Mouse (Mus musculus) megakaryocyte, embryonic 14.5 days (primary cell): ENCODE measurements at regions not wholly inside any gene's neighbourhood (a gene's known extent, or its start where the extent isn't known, plus 50 kb on each side); places are given as distances from the start of the nearest gene placed in this dataset.

Source experiments
- H3K27me3 ChIP-seq: replicated peaks from 2 replicates; pipeline ENCODE3; 2012; ENCODE audit warnings: inconsistent platforms
- H3K36me3 ChIP-seq: replicated peaks from 2 replicates; pipeline ENCODE3; 2012; ENCODE audit warnings: low read length, inconsistent platforms, mixed read lengths
- H3K4me1 ChIP-seq: 2 replicates; pipeline ENCODE4 v1.6.1; 2012; ENCODE audit warnings: inconsistent platforms
- H3K4me3 ChIP-seq: replicated peaks from 2 replicates; pipeline ENCODE3; 2012; ENCODE audit warnings: moderate library complexity, mild to moderate bottlenecking, inconsistent platforms
- H3K9me3 ChIP-seq: 2 replicates; pipeline ENCODE4 v1.6.1; 2012; ENCODE audit warnings: inconsistent platforms
- FLI1 ChIP-seq: IDR thresholded peaks from 2 replicates; pipeline ENCODE4 v1.6.1; 2012; ENCODE audit warnings: low read length, inconsistent platforms, mixed read lengths
- GATA1 ChIP-seq: IDR thresholded peaks from 3 replicates; pipeline ENCODE4 v1.6.1; 2012; ENCODE audit warnings: mixed read lengths, low read length, inconsistent platforms, borderline replicate concordance

GRCm38 (mm10) chr1:189068204-189068603, 60.6 kb upstream of the Kctd3 start:
- no peaks in the 10 kb centered on the region for H3K27me3 ChIP-seq
- 0 out of 2 replicates have a peak, but pooled peaks cover 7% of the 10 kb centered on the region for H3K9me3 ChIP-seq
- H3K4me1 ChIP-seq: no peaks in the 10 kb centered on the region
- TF ChIP-seq GATA1: no peak
- no peak for TF ChIP-seq FLI1
- H3K4me3 ChIP-seq: no peak overlapping the region
- H3K36me3 ChIP-seq: no peaks in the 10 kb centered on the region

- no peaks in the 10 kb centered on the region for H3K36me3 ChIP-seq
- no peak for TF ChIP-seq GATA1
- no peak for TF ChIP-seq FLI1
- 0 out of 2 replicates have a peak, but pooled peaks cover 7% of the 10 kb centered on the region for H3K9me3 ChIP-seq
- H3K27me3 ChIP-seq: no peaks in the 10 kb centered on the region
- no peak overlapping the region for H3K4me3 ChIP-seq
- no peaks in the 10 kb centered on the region for H3K4me1 ChIP-seq
Observed at GRCm38 (mm10) chr1:189067204-189067960, 59.7 kb upstream of the Kctd3 start.

DNA sequence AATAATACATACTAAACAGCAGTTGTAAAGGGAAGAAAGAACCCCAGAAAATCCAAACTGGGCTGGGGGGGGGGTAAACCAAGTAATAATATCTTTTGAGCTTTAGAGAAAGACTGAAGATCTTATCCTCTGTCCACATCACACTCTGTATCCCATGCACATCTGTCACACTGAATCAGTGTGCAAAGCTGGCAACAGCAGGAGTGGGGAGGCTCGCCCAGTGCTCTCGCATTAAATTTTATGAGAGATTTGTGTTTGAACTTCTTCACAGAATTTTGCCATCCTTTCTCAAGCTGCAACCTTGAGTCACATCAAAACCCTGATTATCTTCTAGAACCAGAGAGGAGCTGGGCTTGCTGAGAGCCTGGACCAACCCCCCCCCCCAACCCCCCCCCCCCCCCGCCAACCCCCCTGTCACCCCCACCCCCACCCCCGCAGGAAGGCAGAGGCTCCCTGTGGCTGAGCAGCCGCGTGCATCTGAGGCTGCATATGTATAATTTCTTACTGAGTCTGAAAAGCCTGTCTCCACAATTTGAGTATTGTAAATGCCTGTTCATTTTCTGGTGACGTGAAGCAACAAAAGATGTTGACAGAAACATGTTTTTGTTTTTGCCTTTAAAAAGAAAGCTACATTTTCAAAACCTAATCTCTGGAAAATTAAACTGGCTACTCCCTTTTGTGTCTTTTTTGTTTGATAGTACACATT, 59.0 kb upstream of the Kctd3 start:
- no peak overlapping the region for H3K4me3 ChIP-seq
- H3K9me3 ChIP-seq: 0 out of 2 replicates have a peak, but pooled peaks cover 6% of the 10 kb centered on the region
- TF ChIP-seq FLI1 (no peak), GATA1 (no peak)
- H3K27me3 ChIP-seq: no peaks in the 10 kb centered on the region
- H3K4me1 ChIP-seq: no peaks in the 10 kb centered on the region
- H3K36me3 ChIP-seq: no peaks in the 10 kb centered on the region

DNA sequence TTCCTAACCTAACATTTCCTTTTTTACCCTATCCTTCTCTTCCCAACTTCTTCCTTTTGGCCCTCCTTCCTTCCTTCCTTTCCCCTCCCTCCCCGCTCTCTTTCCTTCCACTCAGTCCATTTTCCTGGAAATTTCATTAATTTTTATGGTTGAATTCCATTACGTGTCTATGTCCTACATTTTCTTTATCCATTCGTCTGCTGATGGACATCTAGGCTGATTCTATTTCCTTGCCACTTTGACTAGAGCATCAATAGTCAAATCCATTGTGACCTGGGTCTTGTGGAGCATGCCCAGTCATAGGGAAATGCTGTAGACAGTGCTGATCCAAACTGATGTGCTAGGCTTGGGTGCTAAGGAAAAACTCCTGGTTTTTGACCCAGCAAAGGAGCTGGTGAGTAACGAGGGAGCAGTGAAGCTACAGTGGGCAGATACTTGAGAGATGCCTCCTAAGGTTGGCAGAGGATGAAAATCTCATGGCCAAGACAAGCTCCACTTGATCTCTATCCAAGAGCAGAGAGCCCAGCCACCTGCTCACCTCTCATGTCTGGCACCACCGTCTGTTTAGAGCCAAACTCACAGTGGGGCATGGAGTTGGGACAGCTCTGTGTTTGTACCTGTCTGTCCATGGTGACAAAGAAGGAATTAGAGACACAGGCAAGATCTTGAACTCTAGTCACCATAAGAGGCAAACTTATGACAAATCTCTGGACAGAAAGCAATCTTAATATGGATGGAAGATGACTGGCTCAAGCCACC, 57.7 kb upstream of the Kctd3 start:
- Histone ChIP-seq H3K9me3 (0 out of 2 replicates have a peak, but pooled peaks cover 3% of the 10 kb centered on the region), H3K36me3 (no peaks in the 10 kb centered on the region), H3K4me3 (no peak overlapping the region), H3K4me1 (no peaks in the 10 kb centered on the region), H3K27me3 (no peaks in the 10 kb centered on the region)
- TF ChIP-seq FLI1: no peak
- no peak for TF ChIP-seq GATA1

DNA sequence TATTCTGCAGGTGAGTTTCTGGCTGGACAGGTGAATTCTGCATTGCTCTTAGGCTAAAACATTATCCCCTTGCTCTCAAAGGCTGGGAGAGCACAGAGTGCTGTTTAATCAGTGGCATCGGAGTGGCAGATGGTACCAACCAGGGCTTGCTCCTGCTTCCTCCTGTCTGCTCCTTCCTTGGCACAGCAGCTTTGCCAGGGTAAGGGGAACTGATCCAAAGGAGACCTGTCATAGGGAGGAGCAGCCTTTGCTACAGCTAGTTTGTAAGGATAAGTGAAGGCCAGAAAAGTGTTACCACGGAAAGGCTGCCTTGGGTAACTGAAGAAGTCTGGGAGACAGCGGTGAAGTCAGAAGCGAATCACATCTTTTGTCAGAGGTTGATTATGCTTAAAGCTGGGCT, 57.0 kb upstream of the Kctd3 start:
- no peaks in the 10 kb centered on the region for H3K4me1 ChIP-seq
- H3K9me3 ChIP-seq: no peaks in the 10 kb centered on the region
- no peak overlapping the region for H3K4me3 ChIP-seq
- no peaks in the 10 kb centered on the region for H3K27me3 ChIP-seq
- TF ChIP-seq FLI1 (no peak), GATA1 (no peak)
- no peaks in the 10 kb centered on the region for H3K36me3 ChIP-seq

- Histone ChIP-seq H3K36me3 (no peaks in the 10 kb centered on the region), H3K9me3 (no peaks in the 10 kb centered on the region), H3K4me1 (no peaks in the 10 kb centered on the region), H3K27me3 (no peaks in the 10 kb centered on the region), H3K4me3 (no peak overlapping the region)
- TF ChIP-seq FLI1 (no peak), GATA1 (no peak)
Observed at GRCm38 (mm10) chr1:189063699-189064098, 56.1 kb upstream of the Kctd3 start.

GRCm38 (mm10) chr1:189063209-189063608, 55.6 kb upstream of the Kctd3 start:
- Histone ChIP-seq H3K36me3 (no peaks in the 10 kb centered on the region), H3K4me1 (no peaks in the 10 kb centered on the region), H3K9me3 (no peaks in the 10 kb centered on the region), H3K4me3 (no peak overlapping the region), H3K27me3 (no peaks in the 10 kb centered on the region)
- no peak for TF ChIP-seq FLI1
- TF ChIP-seq GATA1: no peak
